Mouse (Mus musculus) urinary bladder, adult 2 months (tissue): ENCODE results near the gene Stambpl1. TPM values are rescaled to one million over a fixed set of nuclear protein-coding genes. Genes with fewer than 3 reads are reported as not detected.

Experiments
- DNase-seq: peaks from one replicate; pipeline ENCODE4 v3.0.0; 2022; ENCODE audit warnings: low spot score
- polyA plus RNA-seq: library from polyadenylated mRNA; depleted of rRNA; stranded (reverse); fragments of >200 nt; gene quantifications from 2 replicates; pipeline ENCODE4 v1.2.3, GENCODE M21; 2012; rRNA removed

Stambpl1 gene
- 10.9 and 11.2 TPM in 2 replicates for polyA plus RNA-seq

GRCm38 (mm10) chr19:34192008-34192963, at the start of gene Stambpl1:
Gene Stambpl1, plus strand, starts transcription at chr19:34192229.
- peak; percentile 57 for DNase-seq

- no peak for DNase-seq
These were observed 43.6 kb upstream of the Stambpl1 start for GRCm38 (mm10) chr19:34148421-34148820.

GRCm38 (mm10) chr19:34151909-34152308, 40.1 kb upstream of the Stambpl1 start:
- DNase-seq = no peak

- no peak for DNase-seq
These were observed 38.5 kb upstream of the Stambpl1 start for GRCm38 (mm10) chr19:34153263-34154144.

- no peak for DNase-seq
These were observed 29.3 kb upstream of the Stambpl1 start for GRCm38 (mm10) chr19:34162693-34163092.

- DNase-seq = peak; percentile 27
These were observed 26.1 kb upstream of the Stambpl1 start, which contains the start of gene Ankrd22 for GRCm38 (mm10) chr19:34165891-34166290. Gene Ankrd22, minus strand, starts transcription at chr19:34166053.

- no peak for DNase-seq
These were observed 25.6 kb upstream of the Stambpl1 start for GRCm38 (mm10) chr19:34166386-34166785.

- DNase-seq = no peak
These were observed 23.9 kb upstream of the Stambpl1 start for GRCm38 (mm10) chr19:34167896-34168661.

GRCm38 (mm10) chr19:34169121-34169520, 22.9 kb upstream of the Stambpl1 start:
- DNase-seq = no peak

- no peak for DNase-seq
These were observed 20.9 kb upstream of the Stambpl1 start for GRCm38 (mm10) chr19:34171167-34171566.

- DNase-seq = no peak
These were observed 18.0 kb upstream of the Stambpl1 start for GRCm38 (mm10) chr19:34174004-34174403.

- no peak for DNase-seq
These were observed 12.9 kb upstream of the Stambpl1 start for GRCm38 (mm10) chr19:34179136-34179535.

- DNase-seq = no peak
These were observed 11.7 kb upstream of the Stambpl1 start for GRCm38 (mm10) chr19:34180316-34180715.

- DNase-seq = no peak
These were observed 10.8 kb upstream of the Stambpl1 start for GRCm38 (mm10) chr19:34181234-34181633.

- no peak for DNase-seq
These were observed 9.5 kb upstream of the Stambpl1 start for GRCm38 (mm10) chr19:34182490-34182889.

GRCm38 (mm10) chr19:34186845-34187244, 5.2 kb upstream of the Stambpl1 start:
- no peak for DNase-seq

GRCm38 (mm10) chr19:34191645-34192007, 403 bp upstream of the Stambpl1 start:
- DNase-seq = no peak

- no peak for DNase-seq
These were observed 1.1 kb downstream of the Stambpl1 start for GRCm38 (mm10) chr19:34193149-34193548.

GRCm38 (mm10) chr19:34193683-34194082, 1.7 kb downstream of the Stambpl1 start:
- DNase-seq = no peak

- no peak for DNase-seq
These were observed 2.2 kb downstream of the Stambpl1 start for GRCm38 (mm10) chr19:34194132-34194745.

GRCm38 (mm10) chr19:34195031-34195430, 3.0 kb downstream of the Stambpl1 start:
- no peak for DNase-seq
